Mouse (Mus musculus) E14TG2a.4 (cell line): Measurements from ENCODE around the gene AI413582.

Source experiments
- H3K27me3 ChIP-seq: 2 replicates; pipeline ENCODE4 v1.6.1; 2014; ENCODE audit warnings: low read length, control low read depth; ENCODE audit not compliant: insufficient read depth
- H3K36me3 ChIP-seq: 2 replicates; pipeline ENCODE4 v1.6.1; 2014; ENCODE audit warnings: low read length, control low read depth; ENCODE audit not compliant: insufficient read depth
- H3K4me1 ChIP-seq: replicated peaks from 2 replicates; pipeline ENCODE4 v1.6.1; 2014; ENCODE audit warnings: low read depth, low read length, control low read depth
- H3K4me3 ChIP-seq: replicated peaks from 2 replicates; pipeline ENCODE4 v1.5.1; 2014; ENCODE audit warnings: mild to moderate bottlenecking, low read length
- H3K9me3 ChIP-seq: 2 replicates; pipeline ENCODE4 v1.6.1; 2014; ENCODE audit warnings: low read length, control low read depth
- CTCF ChIP-seq: conservative IDR thresholded peaks from 2 replicates; pipeline ENCODE4 v1.5.1; 2014; ENCODE audit warnings: low read length
- NANOG ChIP-seq: IDR thresholded peaks from 2 replicates; pipeline ENCODE4 v1.6.1; 2014; ENCODE audit warnings: borderline replicate concordance, low read length, mixed read lengths
- POU5F1 ChIP-seq: IDR thresholded peaks from 2 replicates; pipeline ENCODE4 v1.6.1; 2014; ENCODE audit warnings: low read length, borderline replicate concordance

AI413582 gene

DNA sequence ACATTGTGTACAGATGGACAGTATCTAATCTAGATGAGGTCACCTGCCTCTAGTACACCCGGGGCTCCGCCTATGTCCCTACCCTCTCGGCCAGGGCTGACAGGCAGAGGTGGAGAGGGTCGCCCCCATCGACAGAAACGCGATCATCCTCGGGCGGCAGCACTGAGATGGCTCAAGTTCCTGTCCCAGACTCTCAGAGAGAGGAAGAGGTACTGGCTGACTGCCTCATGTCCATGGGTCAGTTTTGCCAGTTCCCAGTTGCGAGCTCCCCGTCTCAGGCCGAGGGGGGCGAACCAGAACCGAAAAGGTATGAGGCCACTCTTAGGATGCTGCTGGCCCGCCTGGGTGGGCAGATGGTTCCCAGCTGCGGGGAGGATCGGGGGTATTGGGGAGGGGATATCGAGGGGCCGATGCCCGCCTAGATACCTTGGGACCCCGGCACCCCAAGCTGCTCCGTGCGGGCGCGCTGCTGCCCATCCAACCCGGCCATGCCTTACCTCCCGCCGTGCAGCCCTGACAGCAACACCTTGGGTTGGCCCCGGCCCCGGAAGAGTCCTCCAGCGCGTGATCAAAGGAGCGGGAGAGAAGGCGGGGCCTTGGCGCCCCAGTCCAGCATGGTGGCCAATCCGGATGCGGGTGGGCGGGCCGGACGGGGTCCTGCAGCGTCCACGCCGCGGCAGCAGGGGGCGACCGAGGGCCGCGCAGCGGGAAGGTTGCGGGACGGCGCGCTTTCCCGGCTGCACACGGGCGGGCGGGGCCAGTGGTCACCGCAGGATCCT lies at the start of gene AI413582:
Gene AI413582 (minus strand): TSS at position 594 of the 779 bp plus-strand sequence.
- Histone ChIP-seq H3K9me3 (no peaks in the 10 kb centered on the region), H3K4me1 (peaks cover 54% of the 10 kb centered on the region), H3K27me3 (peaks cover 15% of the 10 kb centered on the region), H3K36me3 (peaks cover 34% of the 10 kb centered on the region), H3K4me3 (peak within 1 kb of the TSS; percentile 84)
- TF ChIP-seq POU5F1 (no peak), NANOG (no peak), CTCF (no peak)

DNA sequence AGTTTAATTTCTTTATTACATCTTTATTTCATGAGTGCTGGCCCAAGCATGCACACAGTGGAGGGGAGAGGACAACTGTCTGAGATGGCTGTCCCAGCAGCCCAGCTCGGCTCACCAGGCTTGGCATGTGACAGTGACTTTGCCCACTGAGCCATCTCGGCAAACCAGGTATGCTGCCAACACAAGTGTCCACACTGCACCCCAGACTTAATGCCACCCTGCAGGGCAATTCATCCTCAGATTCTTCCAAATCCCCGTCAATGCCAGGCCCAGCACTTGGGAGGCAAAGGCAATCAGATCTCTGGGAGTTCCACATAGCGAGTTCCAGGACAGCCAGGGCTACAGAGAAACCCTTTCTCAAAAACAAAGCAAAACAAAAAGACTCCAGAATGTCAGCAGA lies 47.5 kb upstream of the AI413582 start:
- H3K27me3 ChIP-seq = no peaks in the 10 kb centered on the region
- no peaks in the 10 kb centered on the region for H3K9me3 ChIP-seq
- H3K4me3 ChIP-seq = no peak overlapping the region
- TF ChIP-seq CTCF (no peak), POU5F1 (no peak), NANOG (no peak)
- H3K4me1 ChIP-seq = peaks cover 96% of the 10 kb centered on the region
- H3K36me3 ChIP-seq = peaks cover 81% of the 10 kb centered on the region

DNA sequence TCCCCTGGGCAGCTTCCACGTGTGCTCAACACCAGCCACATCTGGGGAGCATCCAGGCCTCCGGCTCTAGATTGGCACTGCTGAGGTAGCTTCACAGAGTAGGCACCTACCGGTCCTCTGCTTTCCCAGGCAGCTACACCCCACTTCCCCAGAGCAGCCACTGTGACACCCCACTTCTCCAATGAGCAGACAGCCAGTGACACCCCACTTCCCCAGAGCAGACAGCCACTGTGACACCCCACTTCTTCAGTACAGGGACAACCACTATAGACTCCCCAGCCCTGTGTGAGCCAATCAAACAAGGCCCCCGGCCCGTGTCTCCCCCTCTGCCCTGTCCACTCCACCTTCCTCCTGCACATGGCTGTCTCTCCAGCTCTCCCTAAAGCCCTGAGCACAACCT lies 46.4 kb upstream of the AI413582 start:
- H3K27me3 ChIP-seq = no peaks in the 10 kb centered on the region
- H3K9me3 ChIP-seq = no peaks in the 10 kb centered on the region
- peaks cover 81% of the 10 kb centered on the region for H3K36me3 ChIP-seq
- peaks cover 97% of the 10 kb centered on the region for H3K4me1 ChIP-seq
- H3K4me3 ChIP-seq = 0 out of 2 replicates have a peak overlapping the region, but pooled peaks have one; percentile 20
- TF ChIP-seq CTCF = no peak
- TF ChIP-seq POU5F1 = no peak
- no peak for TF ChIP-seq NANOG

DNA sequence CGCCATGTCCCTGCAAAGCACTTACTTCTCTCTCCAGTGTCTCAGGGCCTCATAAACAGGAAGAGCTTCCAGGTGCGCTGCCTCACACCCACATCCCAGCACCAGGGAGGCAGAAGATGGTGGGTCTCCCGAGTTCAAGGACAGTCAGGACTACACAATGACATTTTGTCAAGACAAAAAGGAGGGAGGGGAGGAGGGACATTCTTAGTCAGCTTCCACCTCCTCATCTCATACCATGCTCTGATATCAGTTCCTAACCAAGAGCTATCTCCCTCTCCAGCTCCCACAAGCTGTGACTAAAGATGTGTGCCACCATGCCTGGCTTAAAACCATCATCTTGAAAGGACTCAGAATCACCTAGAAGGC lies 45.9 kb upstream of the AI413582 start:
- H3K4me3 ChIP-seq = peak overlapping the region; percentile 20; the same call in 1 of the 2 replicates
- H3K36me3 ChIP-seq = peaks cover 76% of the 10 kb centered on the region
- no peaks in the 10 kb centered on the region for H3K9me3 ChIP-seq
- H3K27me3 ChIP-seq = no peaks in the 10 kb centered on the region
- peaks cover 97% of the 10 kb centered on the region for H3K4me1 ChIP-seq
- no peak for TF ChIP-seq POU5F1
- no peak for TF ChIP-seq NANOG
- no peak for TF ChIP-seq CTCF

DNA sequence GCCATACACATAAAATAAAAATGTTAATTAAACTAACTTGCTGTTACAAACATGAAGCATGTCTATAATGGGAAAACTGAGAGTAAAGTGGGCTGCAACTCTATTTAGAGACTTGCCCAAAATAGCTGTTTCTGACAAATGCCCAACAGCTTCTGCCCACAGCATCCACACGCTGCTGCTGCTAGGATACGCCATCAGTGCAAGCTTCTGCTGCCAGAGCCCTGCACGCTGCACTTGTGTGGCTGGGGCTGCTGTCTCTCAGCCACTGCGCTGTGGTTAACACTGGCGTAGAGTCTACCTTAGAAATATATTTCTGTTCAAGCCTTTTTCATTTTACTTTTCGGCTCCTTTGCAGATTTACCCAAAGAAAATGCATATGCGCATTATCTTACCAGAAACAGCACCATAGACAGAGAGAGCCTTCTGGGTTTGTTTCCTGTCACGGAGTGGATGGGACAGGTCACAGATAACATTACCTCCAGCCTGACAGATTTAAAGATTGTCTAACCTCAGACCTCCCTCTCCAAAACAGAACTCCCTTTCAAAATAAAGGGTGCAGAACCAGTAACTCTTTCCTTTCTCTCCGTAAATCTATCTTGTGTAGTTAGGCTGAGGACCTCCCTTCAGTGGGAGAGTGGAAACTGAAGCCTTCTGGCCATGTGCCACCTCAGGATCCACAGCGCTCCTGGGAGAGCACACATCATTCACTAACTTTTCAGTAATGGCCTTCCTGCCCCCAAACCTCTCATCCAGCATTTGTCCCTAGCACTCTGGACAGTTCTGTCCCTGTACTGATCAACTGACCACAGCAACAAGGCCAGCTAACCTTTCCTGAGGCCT lies 45.3 kb upstream of the AI413582 start:
- Histone ChIP-seq H3K9me3 (no peaks in the 10 kb centered on the region), H3K4me1 (peaks cover 98% of the 10 kb centered on the region), H3K27me3 (no peaks in the 10 kb centered on the region), H3K4me3 (peak overlapping the region; percentile 20; the same call in 1 of the 2 replicates), H3K36me3 (peaks cover 79% of the 10 kb centered on the region)
- TF ChIP-seq POU5F1 (peak; percentile 86; the same call in 1 of the 2 replicates), NANOG (no peak)

GRCm38 (mm10) chr17:27609576-27609975 lies 44.0 kb upstream of the AI413582 start:
- no peak overlapping the region for H3K4me3 ChIP-seq
- H3K9me3 ChIP-seq = no peaks in the 10 kb centered on the region
- peaks cover 98% of the 10 kb centered on the region for H3K4me1 ChIP-seq
- TF ChIP-seq POU5F1 = no peak
- no peak for TF ChIP-seq CTCF
- TF ChIP-seq NANOG = no peak
- H3K36me3 ChIP-seq = peaks cover 76% of the 10 kb centered on the region
- H3K27me3 ChIP-seq = no peaks in the 10 kb centered on the region

GRCm38 (mm10) chr17:27603522-27604234 lies 38.1 kb upstream of the AI413582 start:
- TF ChIP-seq POU5F1 (no peak), NANOG (no peak), CTCF (no peak)
- H3K4me3 ChIP-seq = peak overlapping the region; percentile 37
- no peaks in the 10 kb centered on the region for H3K9me3 ChIP-seq
- peaks cover 90% of the 10 kb centered on the region for H3K4me1 ChIP-seq
- H3K36me3 ChIP-seq = peaks cover 40% of the 10 kb centered on the region
- no peaks in the 10 kb centered on the region for H3K27me3 ChIP-seq

DNA sequence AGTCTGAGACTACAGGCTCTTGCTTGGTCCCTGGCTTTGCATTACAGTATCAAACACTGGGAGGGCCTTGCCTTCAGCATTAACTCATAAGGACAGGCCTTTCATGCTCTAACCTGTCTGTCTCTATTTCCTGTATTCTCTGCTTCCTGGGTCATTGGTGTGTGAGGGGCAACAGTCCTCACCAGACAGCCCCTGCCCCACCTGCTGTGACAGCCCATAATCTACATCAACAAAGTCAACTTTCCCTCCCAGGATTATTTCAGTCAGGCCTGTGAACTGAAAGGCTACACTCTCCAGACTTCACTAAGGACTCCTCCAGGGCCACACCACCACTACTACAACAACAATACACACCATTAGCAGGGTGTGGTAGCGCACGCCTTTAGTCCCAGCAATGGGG lies 37.5 kb upstream of the AI413582 start:
- Histone ChIP-seq H3K4me1 (peaks cover 91% of the 10 kb centered on the region), H3K9me3 (no peaks in the 10 kb centered on the region), H3K27me3 (no peaks in the 10 kb centered on the region), H3K36me3 (peaks cover 39% of the 10 kb centered on the region), H3K4me3 (peak overlapping the region; percentile 37)
- TF ChIP-seq NANOG = no peak
- no peak for TF ChIP-seq CTCF
- TF ChIP-seq POU5F1 = no peak
